8 mouse cellular contexts compared by ENCODE assay signal in the genomic region with DNA sequence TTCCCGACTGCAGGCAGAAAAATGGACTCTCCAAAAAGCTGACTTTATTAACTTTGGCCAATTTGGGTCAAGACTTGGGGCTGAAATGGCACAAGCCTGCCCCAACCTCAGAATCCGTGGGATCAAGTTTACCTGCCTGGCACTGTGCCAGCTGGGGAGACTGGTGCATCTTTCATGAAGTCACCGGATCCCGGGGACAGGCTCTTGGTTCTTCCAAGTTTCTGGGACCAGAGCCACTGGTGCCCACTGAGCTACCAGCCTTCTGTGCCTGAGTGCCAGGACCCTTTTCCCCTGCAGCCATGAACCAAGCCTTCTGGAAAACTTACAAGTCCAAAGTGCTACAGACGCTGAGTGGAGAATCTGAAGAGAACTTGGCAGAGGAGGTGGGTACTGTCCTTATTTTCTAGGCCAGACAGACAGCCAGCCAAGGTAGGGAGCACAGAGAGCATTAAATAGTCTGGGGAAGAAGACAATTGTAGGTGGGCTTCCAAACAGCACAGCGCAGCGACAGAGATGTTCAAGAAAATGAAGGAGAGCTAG. TPM values are rescaled to one million over a fixed set of nuclear protein-coding genes. Genes with fewer than 3 reads are reported as not detected.
DNase-seq lines count a peak whose midpoint lies in the region; ATAC-seq lines count a peak whose summit lies in the region.

A gene (plus strand): TSS at position 217 of the 540 bp plus-strand sequence.

- H3K4me1 ChIP-seq in heart, embryonic 13.5 days: peaks cover 42% of the 10 kb centered on the region
- peaks cover 35% of the 10 kb centered on the region for H3K4me1 ChIP-seq in forebrain, embryonic 16.5 days (replicated peaks; ENCODE audit: control insufficient read depth, insufficient read depth, low read length)
- peaks cover 45% of the 10 kb centered on the region for H3K4me1 ChIP-seq in liver, embryonic 15.5 days (replicated peaks)

- H3K9me3 ChIP-seq in heart, embryonic 13.5 days: no peaks in the 10 kb centered on the region
- H3K9me3 ChIP-seq in forebrain, embryonic 16.5 days (ENCODE audit: control insufficient read depth, low read length): no peaks in the 10 kb centered on the region
- no peaks in the 10 kb centered on the region for H3K9me3 ChIP-seq in liver, embryonic 15.5 days (replicated peaks)

- peak within 1 kb of the TSS; percentile 79 for H3K4me3 ChIP-seq in heart, embryonic 13.5 days
- H3K4me3 ChIP-seq in forebrain, embryonic 16.5 days (replicated peaks; ENCODE audit: low read length): peak within 1 kb of the TSS; percentile 78
- peak within 1 kb of the TSS; percentile 79 for H3K4me3 ChIP-seq in liver, embryonic 15.5 days (replicated peaks)

- 62% methylated on average over 7 of the region's 7 CpGs for WGBS in heart, embryonic 13.5 days
- 65% methylated on average over 7 of the region's 7 CpGs for WGBS in forebrain, embryonic 16.5 days
- 62% methylated on average over 7 of the region's 7 CpGs for WGBS in liver, embryonic 15.5 days (ENCODE audit: insufficient replicate concordance)

- H3K9ac ChIP-seq in heart, embryonic 13.5 days: peak within 1 kb of the TSS; percentile 88
- H3K9ac ChIP-seq in forebrain, embryonic 16.5 days (replicated peaks; ENCODE audit: low read depth, low read length): peak within 1 kb of the TSS; percentile 72; the same call in 1 of the 2 replicates
- 0 out of 2 replicates have a peak within 1 kb of the TSS, but pooled peaks have one; percentile 71 for H3K9ac ChIP-seq in liver, embryonic 15.5 days

- no peak within 1 kb of the TSS for H3K27ac ChIP-seq in heart, embryonic 13.5 days (replicated peaks)
- H3K27ac ChIP-seq in forebrain, embryonic 16.5 days (ENCODE audit: low read length): no peak within 1 kb of the TSS
- no peak within 1 kb of the TSS for H3K27ac ChIP-seq in liver, embryonic 15.5 days (replicated peaks)

- intact Hi-C loops in left cerebral cortex, postnatal 25 days (cut with DNase I): no loop called here

- H3K4me2 ChIP-seq in heart, embryonic 13.5 days: peak within 1 kb of the TSS; percentile 98
- peak within 1 kb of the TSS; percentile 70 for H3K4me2 ChIP-seq in forebrain, embryonic 16.5 days (ENCODE audit: low read length)
- H3K4me2 ChIP-seq in liver, embryonic 15.5 days: peak within 1 kb of the TSS; percentile 98

- peaks cover 59% of the 10 kb centered on the region for H3K27me3 ChIP-seq in heart, embryonic 13.5 days (replicated peaks)
- H3K27me3 ChIP-seq in forebrain, embryonic 16.5 days (replicated peaks; ENCODE audit: control insufficient read depth, insufficient read depth, low read length): peaks cover 27% of the 10 kb centered on the region
- H3K27me3 ChIP-seq in liver, embryonic 15.5 days: peaks cover 63% of the 10 kb centered on the region

- ATAC-seq in heart, embryonic 13.5 days (ENCODE audit: extremely low read depth, insufficient number of reproducible peaks, low FRiP score, low TSS enrichment): no peak
- no peak for ATAC-seq in forebrain, embryonic 16.5 days
- ATAC-seq in liver, embryonic 15.5 days (ENCODE audit: insufficient read depth): no peak

- no peak for DNase-seq in heart, adult 18-20 months
- DNase-seq in cerebellum, postnatal 10 days: peak; percentile 63 to 70
- DNase-seq in spleen, postnatal 36 days (ENCODE audit: low spot score in 2 of 2): no peak
- DNase-seq in adrenal gland, postnatal 25 days: no peak
- no peak for DNase-seq in left cerebral cortex, postnatal 25 days (ENCODE audit: low spot score in 2 of 2)

- H3K36me3 ChIP-seq in heart, embryonic 13.5 days: no peaks in the 10 kb centered on the region
- H3K36me3 ChIP-seq in forebrain, embryonic 16.5 days (ENCODE audit: control insufficient read depth, insufficient read depth): no peaks in the 10 kb centered on the region
- no peaks in the 10 kb centered on the region for H3K36me3 ChIP-seq in liver, embryonic 15.5 days (replicated peaks)

RNA-seq across cellular contexts. Expression of the gene that starts here (rescaled TPM):
- polyA plus RNA-seq in heart, embryonic 13.5 days (2015; fragmentation: Nextera tagmentation; extraction: Ambion mirVana): not detected in 2 replicates
- total RNA-seq in heart, adult 18-20 months (2021): not detected
- not detected in 2 replicates for polyA plus RNA-seq in forebrain, embryonic 16.5 days (2015; fragmentation: Nextera tagmentation; extraction: Ambion mirVana)
- not detected in 2 replicates for polyA plus RNA-seq in liver, embryonic 15.5 days (2015; fragmentation: Nextera tagmentation; extraction: Ambion mirVana)
- total RNA-seq in adrenal gland, postnatal 25 days (2021): not detected in 2 replicates
- total RNA-seq in left cerebral cortex, postnatal 25 days (2021): not detected

Comparison
In these comparisons a context has a peak if more than half of its experiments do, and no peak if none do; other contexts are left out.
1. DNase-seq: peak in cerebellum, postnatal 10 days (2 of 2); none in heart, adult 18-20 months (0 of 2), spleen, postnatal 36 days (0 of 2), adrenal gland, postnatal 25 days (single experiment) and left cerebral cortex, postnatal 25 days (0 of 2).
2. Peak in every context shown above with its lines, with median percentiles within 50 percentile points of each other: H3K4me2 ChIP-seq, H3K4me3 ChIP-seq and H3K9ac ChIP-seq.